Mouse (Mus musculus): Measurements from ENCODE around the gene Frmd4a. TPM values are rescaled to one million over a fixed set of nuclear protein-coding genes. Genes with fewer than 3 reads are reported as not detected.
A peak's percentile ranks its signal among the peaks of the same experiment; 100 is the strongest.

Frmd4a gene
- polyA plus RNA-seq, 1 experiment from 2014 or later: 39.5 TPM

GRCm38 (mm10) chr2:4441840-4442239, 424.3 kb downstream of the Frmd4a start:
- Histone ChIP-seq H3K27me3 (no peaks in the 10 kb centered on the region), H3K4me1 (peaks cover 27% of the 10 kb centered on the region), H3K4me2 (no peak overlapping the region), H3K9me3 (replicated peaks) (no peaks in the 10 kb centered on the region), H3K4me3 (no peak overlapping the region), H3K27ac (no peak overlapping the region), H3K36me3 (ENCODE audit: poor library complexity, severe bottlenecking) (no peaks in the 10 kb centered on the region), H3K9ac (no peak overlapping the region)
- WGBS: 97% methylated on average over 4 of the region's 4 CpGs
- no peak for ATAC-seq

DNA sequence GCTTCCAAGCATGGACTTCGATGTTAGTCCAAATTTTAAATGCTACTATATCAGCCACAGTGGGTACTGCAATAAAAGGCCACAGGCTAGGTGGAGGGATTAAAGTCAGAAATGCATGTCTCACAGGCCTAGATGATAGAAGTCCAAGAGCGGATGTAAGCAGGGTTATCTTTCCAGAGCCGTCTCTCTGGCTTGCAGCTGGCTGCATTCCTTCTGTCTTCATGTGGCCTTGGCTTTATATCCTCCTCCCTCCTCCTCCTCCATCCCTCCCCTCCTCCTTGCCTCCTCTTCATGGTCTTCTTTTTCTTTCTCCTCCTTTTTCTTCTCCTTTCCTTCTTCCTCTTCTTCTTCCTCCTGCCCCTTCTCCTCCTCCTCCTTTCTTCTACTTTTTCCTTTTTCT, 427.2 kb downstream of the Frmd4a start:
- ATAC-seq: no peak
- 94% methylated on average over 3 of the region's 3 CpGs for WGBS

DNA sequence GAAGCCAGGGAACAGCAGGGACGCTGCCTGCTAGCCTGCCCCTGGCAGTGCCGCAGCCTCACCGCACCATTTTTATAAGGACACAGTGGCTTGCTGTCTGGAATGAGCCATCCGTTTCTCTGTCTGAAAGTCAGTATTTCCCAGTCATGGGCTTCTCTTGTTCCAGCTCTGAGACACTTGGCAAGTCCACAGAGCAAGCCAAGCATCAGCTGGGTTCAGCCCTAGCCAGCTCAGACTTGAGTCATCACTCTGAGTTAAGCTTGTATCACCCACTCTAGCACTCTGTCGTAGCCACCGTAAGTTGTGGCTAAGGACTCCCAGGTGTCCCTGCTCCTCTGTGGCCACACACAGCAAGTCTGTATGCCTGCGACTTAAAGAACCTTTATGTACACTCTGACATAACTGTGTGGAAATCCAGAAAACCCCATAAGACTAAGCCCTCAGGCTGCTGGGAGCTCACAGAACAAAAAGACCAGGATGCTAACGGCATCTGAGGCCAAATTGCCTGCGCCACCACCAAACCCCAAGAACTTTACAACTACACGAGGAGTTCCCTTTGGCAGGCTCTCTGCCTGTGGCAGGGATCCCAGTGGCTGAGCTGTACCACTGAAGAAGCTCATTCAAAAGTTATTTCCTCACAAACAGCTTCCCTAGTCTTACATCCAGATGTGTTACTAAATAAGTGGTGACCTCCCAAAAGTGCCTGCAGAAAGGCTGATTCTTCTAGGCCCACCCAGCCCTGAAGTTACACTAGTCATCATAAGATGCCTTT, 428.3 kb downstream of the Frmd4a start:
- Histone ChIP-seq H3K9ac (no peak overlapping the region), H3K4me3 (no peak overlapping the region), H3K27me3 (no peaks in the 10 kb centered on the region), H3K36me3 (ENCODE audit: poor library complexity, severe bottlenecking) (no peaks in the 10 kb centered on the region), H3K4me2 (no peak overlapping the region), H3K27ac (no peak overlapping the region), H3K9me3 (replicated peaks) (no peaks in the 10 kb centered on the region), H3K4me1 (peaks cover 11% of the 10 kb centered on the region)
- no peak for ATAC-seq
- 85% methylated on average over 10 of the region's 10 CpGs for WGBS

More for the DNA sequence above, 427.2 kb downstream of the Frmd4a start:
- Histone ChIP-seq H3K9me3 (replicated peaks) (no peaks in the 10 kb centered on the region), H3K27ac (no peak overlapping the region), H3K4me2 (no peak overlapping the region), H3K4me3 (no peak overlapping the region), H3K27me3 (no peaks in the 10 kb centered on the region), H3K9ac (no peak overlapping the region), H3K4me1 (peaks cover 8% of the 10 kb centered on the region), H3K36me3 (ENCODE audit: poor library complexity, severe bottlenecking) (no peaks in the 10 kb centered on the region)

- H3K4me3 ChIP-seq: no peak overlapping the region
- no peak overlapping the region for H3K4me2 ChIP-seq
- H3K9me3 ChIP-seq (replicated peaks): no peaks in the 10 kb centered on the region
- 76% methylated on average over 12 of the region's 12 CpGs for WGBS
- H3K27ac ChIP-seq: no peak overlapping the region
- H3K4me1 ChIP-seq: peaks cover 32% of the 10 kb centered on the region
- H3K9ac ChIP-seq: no peak overlapping the region
- H3K27me3 ChIP-seq: no peaks in the 10 kb centered on the region
- no peak for ATAC-seq
- H3K36me3 ChIP-seq (ENCODE audit: poor library complexity, severe bottlenecking): no peaks in the 10 kb centered on the region
Measured at GRCm38 (mm10) chr2:4449860-4450480, 432.5 kb downstream of the Frmd4a start.

DNA sequence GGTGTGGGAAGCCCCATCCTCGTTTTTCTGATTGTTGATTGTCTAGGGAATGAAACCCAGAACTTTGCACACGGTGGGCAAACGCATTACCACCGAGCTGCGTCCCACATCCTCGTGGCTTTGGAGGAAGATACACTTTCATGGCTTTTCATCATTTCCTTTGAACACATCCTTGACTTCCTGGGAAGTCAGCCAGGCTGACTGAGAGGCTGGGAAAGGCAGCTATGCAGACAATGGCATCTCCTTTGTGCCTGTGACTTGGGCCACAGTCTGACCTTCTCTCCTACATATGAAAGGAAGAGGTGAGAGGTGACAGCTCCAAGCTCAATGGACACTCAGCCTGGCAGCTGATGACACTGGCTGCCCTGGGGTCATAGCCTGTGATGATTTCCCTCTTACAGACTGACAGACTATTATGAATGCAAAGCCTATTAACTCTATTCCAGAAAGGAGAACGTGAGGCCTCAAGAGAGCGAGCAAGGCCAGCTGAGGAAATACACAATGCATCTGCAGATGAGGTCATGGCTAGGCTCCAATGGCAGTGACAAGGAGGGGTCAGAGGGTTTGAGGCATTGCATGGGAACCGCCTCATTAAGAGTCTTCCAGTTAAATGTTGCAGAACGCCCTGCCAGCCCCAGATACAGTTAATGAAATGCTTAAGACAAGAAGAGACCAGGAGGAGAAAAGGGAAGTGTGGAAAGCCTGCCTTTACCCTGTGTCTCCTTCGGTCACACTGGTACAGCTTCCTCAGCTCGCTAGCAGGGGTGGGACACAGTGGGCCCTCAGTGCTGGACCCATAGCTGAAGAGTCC, 435.3 kb downstream of the Frmd4a start:
- 33% methylated on average over 12 of the region's 12 CpGs for WGBS
- ATAC-seq: peak; percentile 36; the same call in 1 of the 2 replicates
- Histone ChIP-seq H3K27me3 (no peaks in the 10 kb centered on the region), H3K4me1 (peaks cover 41% of the 10 kb centered on the region), H3K36me3 (ENCODE audit: poor library complexity, severe bottlenecking) (no peaks in the 10 kb centered on the region), H3K9ac (no peak overlapping the region), H3K9me3 (replicated peaks) (no peaks in the 10 kb centered on the region), H3K27ac (peak overlapping the region; percentile 53), H3K4me3 (no peak overlapping the region), H3K4me2 (no peak overlapping the region)

DNA sequence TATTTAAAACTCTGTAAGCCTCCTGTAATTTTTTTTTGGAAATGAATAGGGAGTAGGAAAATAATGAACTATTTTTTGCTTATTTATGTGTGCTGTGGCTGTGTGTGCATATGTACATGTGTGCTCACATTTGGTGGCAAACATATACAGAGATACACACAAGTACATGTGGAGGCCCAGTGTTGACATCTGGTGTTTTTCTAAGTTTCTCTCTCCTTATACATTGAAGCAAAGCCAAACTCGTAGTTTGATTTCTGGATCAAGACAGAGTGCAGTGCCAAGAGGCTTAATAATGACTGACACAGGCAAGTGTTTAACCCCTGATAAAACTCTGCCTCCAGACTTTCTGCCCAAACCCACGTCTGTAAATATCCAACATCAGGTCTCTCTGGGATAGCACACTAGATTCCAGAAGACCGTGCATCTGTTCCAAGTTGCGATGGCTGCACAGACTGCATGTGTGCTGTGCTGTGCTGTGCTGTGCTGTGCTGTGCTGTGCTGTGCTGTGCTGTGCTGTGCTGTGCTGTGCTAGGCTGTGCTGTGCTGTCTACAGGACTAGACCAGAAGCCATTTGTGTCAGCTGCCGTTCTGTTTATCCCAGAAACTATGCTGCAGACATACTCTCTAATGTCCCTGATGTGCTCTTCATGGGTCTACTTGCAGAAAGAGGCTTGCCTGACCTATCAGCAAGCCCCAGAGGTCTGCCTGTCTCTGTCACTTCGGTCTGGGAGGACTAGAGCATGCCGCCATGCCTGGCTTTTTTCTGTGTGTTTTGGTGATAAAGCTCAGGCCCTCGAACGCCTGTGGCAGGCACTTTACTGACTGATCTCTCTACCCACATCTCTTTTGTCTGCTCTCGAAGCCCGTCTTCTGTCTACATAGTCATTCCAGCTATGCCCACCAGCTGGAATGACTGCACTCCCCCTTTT, 437.8 kb downstream of the Frmd4a start:
- H3K27ac ChIP-seq: no peak overlapping the region
- no peak overlapping the region for H3K4me3 ChIP-seq
- WGBS: 79% methylated on average over 11 of the region's 11 CpGs
- no peak overlapping the region for H3K9ac ChIP-seq
- H3K9me3 ChIP-seq (replicated peaks): no peaks in the 10 kb centered on the region
- no peaks in the 10 kb centered on the region for H3K36me3 ChIP-seq (ENCODE audit: poor library complexity, severe bottlenecking)
- peaks cover 57% of the 10 kb centered on the region for H3K4me1 ChIP-seq
- ATAC-seq: no peak
- H3K27me3 ChIP-seq: no peaks in the 10 kb centered on the region
- no peak overlapping the region for H3K4me2 ChIP-seq

GRCm38 (mm10) chr2:4460897-4461296, 443.4 kb downstream of the Frmd4a start:
- peaks cover 48% of the 10 kb centered on the region for H3K4me1 ChIP-seq
- 60% methylated on average over 5 of the region's 5 CpGs for WGBS
- H3K9ac ChIP-seq: 0 out of 2 replicates have a peak overlapping the region, but pooled peaks have one; percentile 8
- H3K9me3 ChIP-seq (replicated peaks): no peaks in the 10 kb centered on the region
- H3K27me3 ChIP-seq: no peaks in the 10 kb centered on the region
- H3K27ac ChIP-seq: no peak overlapping the region
- no peak overlapping the region for H3K4me2 ChIP-seq
- no peak overlapping the region for H3K4me3 ChIP-seq
- no peaks in the 10 kb centered on the region for H3K36me3 ChIP-seq (ENCODE audit: poor library complexity, severe bottlenecking)
- no peak for ATAC-seq

DNA sequence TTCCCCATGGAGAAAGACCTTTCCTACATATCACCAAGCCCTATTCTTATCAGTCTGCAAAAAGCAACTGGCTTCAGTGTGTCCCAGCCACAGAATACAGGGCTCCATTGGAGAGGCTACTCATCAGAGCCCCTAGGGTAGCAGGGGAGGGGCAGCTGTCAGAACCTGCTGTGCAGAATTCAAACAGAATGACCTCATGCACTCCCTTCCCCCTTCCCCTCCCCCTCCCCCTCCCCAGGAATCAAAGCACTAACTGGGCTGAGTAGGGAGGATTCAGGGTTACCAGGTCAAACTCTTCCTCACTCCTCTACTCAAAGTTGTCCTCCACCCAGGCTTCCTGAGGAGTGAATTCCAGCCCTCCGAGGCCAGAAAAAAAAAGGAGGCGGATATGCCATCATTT, 444.0 kb downstream of the Frmd4a start:
- Histone ChIP-seq H3K36me3 (ENCODE audit: poor library complexity, severe bottlenecking) (no peaks in the 10 kb centered on the region), H3K4me2 (0 out of 2 replicates have a peak overlapping the region, but pooled peaks have one; percentile 4), H3K27ac (peak overlapping the region; percentile 48), H3K27me3 (no peaks in the 10 kb centered on the region), H3K4me1 (peaks cover 53% of the 10 kb centered on the region), H3K4me3 (no peak overlapping the region), H3K9me3 (replicated peaks) (no peaks in the 10 kb centered on the region), H3K9ac (no peak overlapping the region)
- 12% methylated on average over 2 of the region's 2 CpGs for WGBS
- ATAC-seq: no peak

GRCm38 (mm10) chr2:4462480-4462879, 445.0 kb downstream of the Frmd4a start:
- ATAC-seq: peak; percentile 45; the same call in 1 of the 2 replicates
- Histone ChIP-seq H3K36me3 (ENCODE audit: poor library complexity, severe bottlenecking) (no peaks in the 10 kb centered on the region), H3K27ac (no peak overlapping the region), H3K9ac (peak overlapping the region; percentile 23), H3K9me3 (replicated peaks) (no peaks in the 10 kb centered on the region), H3K4me1 (peaks cover 53% of the 10 kb centered on the region), H3K4me2 (peak overlapping the region; percentile 35), H3K4me3 (no peak overlapping the region), H3K27me3 (no peaks in the 10 kb centered on the region)
- 12% methylated on average over 11 of the region's 11 CpGs for WGBS

DNA sequence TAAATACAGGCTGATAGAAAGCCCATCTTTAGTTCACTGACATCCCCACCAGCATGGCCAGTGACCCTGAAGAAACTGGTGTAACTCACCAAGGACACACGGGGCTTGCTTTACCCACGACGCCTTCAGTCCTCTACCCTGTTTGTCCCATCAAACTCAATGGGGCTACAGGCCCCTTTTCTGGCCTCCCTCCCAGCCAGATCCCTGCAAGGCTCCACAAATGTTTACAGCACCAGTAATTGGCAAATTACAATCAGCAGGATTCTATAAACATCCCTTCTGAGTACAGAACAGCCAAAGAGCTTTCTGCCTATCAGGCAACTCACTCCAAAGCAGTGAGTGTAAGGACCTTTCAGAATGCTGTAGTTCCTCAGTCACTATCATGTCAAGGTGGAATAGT, 448.6 kb downstream of the Frmd4a start:
- no peak overlapping the region for H3K4me3 ChIP-seq
- no peak overlapping the region for H3K4me2 ChIP-seq
- peaks cover 28% of the 10 kb centered on the region for H3K4me1 ChIP-seq
- no peak for ATAC-seq
- no peaks in the 10 kb centered on the region for H3K27me3 ChIP-seq
- no peak overlapping the region for H3K9ac ChIP-seq
- H3K27ac ChIP-seq: no peak overlapping the region
- H3K9me3 ChIP-seq (replicated peaks): peaks cover 14% of the 10 kb centered on the region
- 58% methylated on average over 3 of the region's 3 CpGs for WGBS
- H3K36me3 ChIP-seq (ENCODE audit: poor library complexity, severe bottlenecking): peaks cover 7% of the 10 kb centered on the region; the same call in 1 of the 2 replicates

- 93% methylated on average over 7 of the region's 7 CpGs for WGBS
- H3K27me3 ChIP-seq: no peaks in the 10 kb centered on the region
- peaks cover 7% of the 10 kb centered on the region; the same call in 1 of the 2 replicates for H3K36me3 ChIP-seq (ENCODE audit: poor library complexity, severe bottlenecking)
- H3K27ac ChIP-seq: no peak overlapping the region
- ATAC-seq: no peak
- peaks cover 14% of the 10 kb centered on the region for H3K9me3 ChIP-seq (replicated peaks)
- H3K4me3 ChIP-seq: no peak overlapping the region
- no peak overlapping the region for H3K4me2 ChIP-seq
- no peak overlapping the region for H3K9ac ChIP-seq
- peaks cover 15% of the 10 kb centered on the region for H3K4me1 ChIP-seq
Measured at GRCm38 (mm10) chr2:4467314-4467713, 449.8 kb downstream of the Frmd4a start.

All from forebrain, embryonic 13.5 days (tissue).